Mouse (Mus musculus) T-helper 17 cell (primary cell): ENCODE measurements at regions not wholly inside any gene's neighbourhood (a gene's known extent, or its start where the extent isn't known, plus 50 kb on each side); places are given as distances from the start of the nearest gene placed in this dataset.

Experiments used
- in situ Hi-C, 2 experiments: fragments of 300-600 bp; cut with MboI, MseI; formaldehyde crosslinking; loops; 1 replicate in 1 of 2; 2 replicates in 1 of 2; pipeline ENCODE4 v1.15.1; 2025; ENCODE audit warnings: high pct_unique_total_duplicates in 2 of 2

DNA sequence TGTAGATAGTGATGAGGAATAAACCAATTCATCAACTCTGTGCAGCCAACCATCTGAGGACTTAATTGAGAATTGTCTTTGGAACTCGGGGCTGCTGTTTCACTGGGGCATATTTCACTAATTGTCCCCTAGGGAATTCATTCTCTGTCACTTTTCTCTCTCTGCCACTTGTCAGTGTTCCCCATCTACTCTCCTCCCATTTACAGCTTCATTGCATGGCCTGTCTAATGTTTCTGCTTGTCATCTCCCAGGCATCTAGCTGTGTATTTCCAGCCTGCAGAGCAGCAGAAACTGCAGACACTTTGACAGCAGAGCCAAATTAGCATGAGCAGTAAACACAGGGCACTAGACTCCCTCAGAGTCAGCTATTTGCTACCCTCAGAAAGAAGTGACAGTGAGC, 1105.2 kb downstream of the Ntrk3 start:
- in situ Hi-C loops, result no loop called here

DNA sequence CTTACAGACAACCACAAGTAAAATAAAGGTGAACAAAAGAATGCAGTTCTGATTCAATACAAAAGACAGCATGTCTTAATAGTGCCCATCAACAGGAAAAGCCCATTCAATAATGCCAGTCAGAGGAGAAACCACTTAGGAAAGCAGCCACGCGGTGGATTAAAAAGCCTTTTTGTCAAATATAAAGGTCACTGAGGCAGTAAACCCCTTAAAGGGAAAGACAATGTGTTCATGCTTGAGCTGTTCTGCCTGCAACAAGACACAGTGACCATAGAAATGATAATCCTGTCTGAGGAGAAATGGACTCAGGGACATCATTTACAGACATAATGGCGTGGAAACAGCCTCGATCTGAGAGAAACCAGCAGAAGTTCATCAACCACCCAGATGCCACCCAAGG, 1114.3 kb downstream of the Ntrk3 start:
- in situ Hi-C loops, result loop anchor here in 1 of 2 experiments (10.0 kb wide), 1 partner anchor 1021 kb away; no protein-coding TSS in a partner anchor

DNA sequence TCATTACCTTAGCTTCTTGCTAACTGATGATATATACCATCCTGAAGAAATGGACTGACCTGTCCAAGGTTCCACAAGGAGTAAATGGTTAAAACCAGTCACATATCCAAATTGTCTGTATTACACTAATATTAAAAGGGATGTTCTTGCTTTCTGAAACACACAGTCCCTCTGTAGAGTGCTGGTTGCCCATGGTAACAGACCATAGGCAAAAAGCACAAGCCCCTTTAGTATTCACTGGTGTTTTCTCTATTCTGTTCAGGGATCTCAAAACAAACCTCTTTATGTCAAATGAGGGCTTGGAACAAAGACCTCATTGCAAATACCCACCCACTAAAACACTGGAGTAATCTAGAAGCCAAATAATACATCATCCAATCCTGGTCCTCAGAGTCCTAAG, 1114.9 kb downstream of the Ntrk3 start:
- in situ Hi-C loops, result loop anchor here in 1 of 2 experiments (10.0 kb wide), 1 partner anchor 1022 kb away; no protein-coding TSS in a partner anchor

DNA sequence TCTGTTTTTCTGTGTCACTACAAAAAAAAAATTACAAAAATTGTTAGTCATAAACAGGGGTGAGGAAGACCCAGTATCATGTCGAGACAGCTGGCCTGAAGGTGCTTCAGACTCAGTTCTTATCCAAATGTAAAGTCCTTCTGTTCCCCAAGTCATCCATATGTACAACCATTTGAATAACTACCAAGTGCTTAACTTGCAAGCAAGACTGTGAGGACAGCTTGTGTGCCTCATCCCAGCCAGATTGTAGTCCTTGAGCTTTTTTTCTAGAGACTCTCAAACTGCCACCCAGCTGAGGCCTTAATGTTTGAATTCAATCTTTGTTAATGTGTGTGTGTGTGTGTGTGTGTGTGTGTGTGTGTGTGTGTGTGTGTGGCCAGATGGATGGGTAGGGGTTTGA, 1164.9 kb downstream of the Ntrk3 start:
- in situ Hi-C loops, result loop anchor here in 1 of 2 experiments (10.0 kb wide), 1 partner anchor 1188 kb away; no protein-coding TSS in a partner anchor

- in situ Hi-C loops, result no loop called here
Observed at GRCm38 (mm10) chr7:77559095-77559494, 1178.7 kb downstream of the Ntrk3 start.

DNA sequence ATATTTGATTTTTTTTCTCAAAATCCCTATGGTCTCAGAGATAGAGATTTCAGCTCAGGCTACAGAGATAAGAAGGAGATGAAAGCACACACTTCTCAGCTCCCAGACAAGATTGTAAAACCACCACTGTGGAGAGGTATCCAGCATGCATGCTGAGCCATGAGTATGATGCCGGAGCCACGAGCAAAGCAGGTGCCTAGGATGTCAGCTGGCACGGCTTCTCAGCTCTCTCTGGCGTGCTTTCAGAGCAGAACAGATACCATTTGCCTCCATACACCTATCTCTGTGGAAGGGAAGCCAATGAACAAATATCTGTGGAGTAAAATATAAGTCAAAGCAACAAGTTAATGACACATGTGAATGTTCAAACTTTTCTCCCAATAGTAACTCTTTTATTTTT, 1179.3 kb downstream of the Ntrk3 start:
- in situ Hi-C loops, result no loop called here

GRCm38 (mm10) chr7:77536890-77537289, 1200.9 kb downstream of the Ntrk3 start:
- in situ Hi-C loops, result loop anchor here in 1 of 2 experiments (25.0 kb wide), 1 partner anchor 1225 kb away; no protein-coding TSS in a partner anchor

DNA sequence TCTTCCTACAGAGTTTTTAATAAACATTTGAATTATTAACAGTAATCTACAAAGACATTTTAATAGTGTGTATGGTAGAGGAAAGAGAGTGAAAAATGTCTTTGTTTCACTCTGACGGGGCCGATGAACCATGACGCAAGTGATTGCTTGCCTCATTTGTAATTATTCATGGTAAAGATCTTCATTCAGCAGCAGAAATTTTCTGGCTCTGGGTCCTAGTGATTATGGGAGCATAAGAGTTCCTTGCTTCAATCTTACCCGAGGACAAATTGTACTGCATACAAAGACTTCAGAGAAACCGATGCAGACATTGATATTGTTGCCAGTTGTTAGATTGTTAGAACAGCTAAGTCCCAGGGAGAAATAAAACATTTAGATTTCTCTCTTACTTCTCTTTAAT, 1209.9 kb downstream of the Ntrk3 start:
- in situ Hi-C loops, result loop anchor here in 1 of 2 experiments (25.0 kb wide), 1 partner anchor 1234 kb away; no protein-coding TSS in a partner anchor

GRCm38 (mm10) chr7:77509586-77509985, 1228.2 kb downstream of the Ntrk3 start:
- in situ Hi-C loops, result no loop called here

- in situ Hi-C loops, result no loop called here
Observed at GRCm38 (mm10) chr7:77507606-77508005, 1230.2 kb downstream of the Ntrk3 start.

- in situ Hi-C loops, result no loop called here
Observed at GRCm38 (mm10) chr7:77502608-77503007, 1235.2 kb downstream of the Ntrk3 start.

DNA sequence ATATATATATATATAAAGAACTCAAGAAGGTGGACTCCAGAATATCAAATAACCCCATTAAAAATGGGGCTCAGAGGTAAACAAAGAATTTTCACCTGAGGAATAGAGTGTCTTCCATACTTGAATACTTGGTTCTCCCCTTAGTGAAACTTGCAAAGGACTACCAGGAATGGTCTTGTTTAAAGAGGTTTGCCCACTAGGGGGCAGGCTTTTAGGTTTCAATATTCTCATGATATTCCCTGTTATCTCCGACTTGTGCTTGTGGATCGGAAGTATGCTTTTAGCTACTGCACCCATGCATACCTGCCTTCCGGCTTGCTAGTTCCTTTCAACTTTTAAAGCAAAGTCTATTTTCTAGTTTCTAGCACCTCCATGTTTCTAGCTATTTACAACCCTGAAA, 1242.7 kb downstream of the Ntrk3 start:
- in situ Hi-C loops, result loop anchor here in 1 of 2 experiments (5.0 kb wide), 1 partner anchor 1137 kb away; no protein-coding TSS in a partner anchor

GRCm38 (mm10) chr7:77477519-77477918, 1247.8 kb downstream of the Agbl1 start:
- in situ Hi-C loops, result no loop called here

GRCm38 (mm10) chr7:77446052-77446367, 1216.3 kb downstream of the Agbl1 start:
- in situ Hi-C loops, result loop anchor here in 1 of 2 experiments (10.0 kb wide), 1 partner anchor 1521 kb away; no protein-coding TSS in a partner anchor

- in situ Hi-C loops, result loop anchor here in 1 of 2 experiments (10.0 kb wide), 1 partner anchor 1521 kb away; no protein-coding TSS in a partner anchor
Observed at GRCm38 (mm10) chr7:77445352-77446051, 1215.8 kb downstream of the Agbl1 start.

DNA sequence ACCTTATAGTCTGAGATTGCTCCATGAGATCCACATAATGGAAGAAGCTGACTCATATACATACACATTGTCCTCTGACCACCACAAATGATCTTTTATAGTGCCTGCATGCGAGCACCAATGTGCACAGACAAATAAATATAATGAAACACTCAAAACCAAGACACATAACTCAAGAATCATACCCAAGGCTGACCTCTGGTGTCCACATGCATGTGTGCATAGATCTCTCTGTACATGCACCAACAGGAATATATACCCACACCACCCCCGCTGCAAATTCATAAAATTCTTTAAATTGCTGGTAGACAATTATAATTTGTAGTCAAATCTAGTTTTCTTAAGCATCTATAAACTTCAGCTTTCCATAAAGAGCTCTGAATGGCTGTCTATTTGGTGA, 1211.9 kb downstream of the Agbl1 start:
- in situ Hi-C loops, result loop anchor here in 1 of 2 experiments (10.0 kb wide), 1 partner anchor 1517 kb away; no protein-coding TSS in a partner anchor

DNA sequence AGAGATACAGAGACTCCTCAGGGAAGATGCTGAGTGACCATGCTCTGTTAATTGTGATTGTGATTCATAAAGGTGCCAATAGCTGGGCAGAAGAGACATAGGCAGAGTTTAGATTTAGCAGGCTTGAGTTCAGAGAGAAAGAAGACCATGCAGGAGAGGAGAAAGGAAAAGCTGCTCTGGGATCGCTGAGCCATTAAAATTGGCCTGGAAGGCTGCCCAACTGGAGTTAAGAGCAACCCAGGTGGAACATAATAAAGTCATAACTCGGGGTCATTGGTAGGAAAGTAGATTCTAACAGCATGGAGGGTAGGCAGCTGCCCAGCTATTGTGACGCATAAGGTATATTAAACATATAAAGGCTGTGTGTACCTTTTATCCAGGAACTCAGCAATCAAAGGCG, 1183.9 kb downstream of the Agbl1 start:
- in situ Hi-C loops, result no loop called here
